Mouse (Mus musculus): Measurements from ENCODE around the gene Sgsm1. TPM values are rescaled to one million over a fixed set of nuclear protein-coding genes. Genes with fewer than 3 reads are reported as not detected.
A peak's percentile ranks its signal among the peaks of the same experiment; 100 is the strongest.

The Sgsm1 gene
- polyA plus RNA-seq, 1 experiment = not detected

DNA sequence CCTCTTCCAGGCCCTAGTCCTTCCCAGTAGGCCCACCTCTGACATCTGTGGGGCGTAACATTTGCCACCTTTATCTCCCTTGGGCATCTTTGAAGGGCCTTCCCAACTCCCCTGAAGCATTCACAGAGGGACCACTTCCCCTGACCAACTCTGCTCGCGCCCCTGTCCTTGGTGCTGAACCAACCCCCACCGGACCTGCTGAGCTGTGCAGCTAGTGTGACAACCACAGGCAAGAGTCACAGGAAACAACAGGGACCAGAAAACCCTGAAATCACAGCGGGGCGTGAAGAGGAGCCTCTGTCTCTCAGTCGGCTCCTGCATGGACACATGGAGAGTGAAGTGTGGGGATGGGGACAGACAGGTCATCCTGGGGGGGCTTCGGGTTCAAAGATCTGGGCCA lies 18.4 kb downstream of the Sgsm1 start:
- Histone ChIP-seq H3K4me1 (ENCODE audit: control insufficient read depth, insufficient read depth, low read length) (peaks cover 53% of the 10 kb centered on the region), H3K27ac (ENCODE audit: insufficient read depth, low read depth, low read length) (no peak overlapping the region), H3K4me3 (ENCODE audit: insufficient read depth, low read depth, low read length) (no peak overlapping the region)
- WGBS = 43% methylated on average over 8 of the region's 8 CpGs
- TF ChIP-seq POLR2A (IDR thresholded peaks at IDR 0.05; ENCODE audit: insufficient read depth, low read depth, low read length) = no peak
- no peak for TF ChIP-seq CTCF (IDR thresholded peaks at IDR 0.05; ENCODE audit: insufficient read depth, low read depth, low read length)

DNA sequence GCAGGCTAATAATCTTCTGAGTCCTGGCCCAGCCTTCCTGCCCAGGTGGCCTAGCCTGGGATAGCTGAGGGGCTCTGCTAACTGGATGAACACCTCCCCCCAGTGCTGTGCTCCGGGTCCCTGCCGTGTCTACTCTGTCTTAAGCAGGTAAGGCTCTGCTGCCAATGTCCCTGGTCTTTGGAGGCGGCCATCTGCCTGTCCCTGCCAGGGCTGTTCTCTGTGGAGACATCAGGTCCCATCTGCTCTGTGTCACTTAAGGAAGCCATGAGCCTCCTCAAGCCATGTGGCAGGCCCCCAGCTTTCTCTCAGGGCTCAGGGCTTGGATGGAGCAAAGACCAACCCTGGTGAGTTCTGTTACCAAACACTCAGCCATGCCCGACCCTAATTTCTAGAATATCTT lies 19.5 kb downstream of the Sgsm1 start:
- H3K4me3 ChIP-seq (ENCODE audit: insufficient read depth, low read depth, low read length) = no peak overlapping the region
- WGBS = 85% methylated on average over 4 of the region's 4 CpGs
- no peak for TF ChIP-seq POLR2A (IDR thresholded peaks at IDR 0.05; ENCODE audit: insufficient read depth, low read depth, low read length)
- TF ChIP-seq CTCF (IDR thresholded peaks at IDR 0.05; ENCODE audit: insufficient read depth, low read depth, low read length) = no peak
- peaks cover 59% of the 10 kb centered on the region for H3K4me1 ChIP-seq (ENCODE audit: control insufficient read depth, insufficient read depth, low read length)
- no peak overlapping the region for H3K27ac ChIP-seq (ENCODE audit: insufficient read depth, low read depth, low read length)

DNA sequence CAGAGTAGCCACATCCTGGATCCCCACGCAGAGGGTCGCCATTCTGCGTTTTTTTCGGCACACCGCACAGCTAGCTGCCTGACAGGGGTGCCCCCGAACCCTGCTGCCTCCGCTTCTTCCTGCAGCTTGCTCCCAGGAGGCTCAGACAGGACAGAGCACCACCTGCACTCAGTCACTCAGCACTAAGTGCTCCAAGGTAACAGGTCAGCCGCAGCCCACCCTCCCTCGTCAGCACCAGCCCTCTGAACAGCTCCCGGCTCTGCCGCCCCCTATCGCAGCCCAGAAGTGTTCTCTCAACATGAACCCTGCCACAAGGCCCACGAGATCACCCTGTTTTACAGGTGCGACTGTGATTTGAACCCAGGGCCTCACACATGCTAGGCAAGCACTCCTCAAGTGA lies 20.4 kb downstream of the Sgsm1 start:
- Histone ChIP-seq H3K4me1 (ENCODE audit: control insufficient read depth, insufficient read depth, low read length) (peaks cover 58% of the 10 kb centered on the region), H3K4me3 (ENCODE audit: insufficient read depth, low read depth, low read length) (no peak overlapping the region), H3K27ac (ENCODE audit: insufficient read depth, low read depth, low read length) (no peak overlapping the region; the same call in 1 of the 2 replicates)
- WGBS = 57% methylated on average over 14 of the region's 14 CpGs
- TF ChIP-seq CTCF (IDR thresholded peaks at IDR 0.05; ENCODE audit: insufficient read depth, low read depth, low read length) (no peak), POLR2A (IDR thresholded peaks at IDR 0.05; ENCODE audit: insufficient read depth, low read depth, low read length) (no peak)

DNA sequence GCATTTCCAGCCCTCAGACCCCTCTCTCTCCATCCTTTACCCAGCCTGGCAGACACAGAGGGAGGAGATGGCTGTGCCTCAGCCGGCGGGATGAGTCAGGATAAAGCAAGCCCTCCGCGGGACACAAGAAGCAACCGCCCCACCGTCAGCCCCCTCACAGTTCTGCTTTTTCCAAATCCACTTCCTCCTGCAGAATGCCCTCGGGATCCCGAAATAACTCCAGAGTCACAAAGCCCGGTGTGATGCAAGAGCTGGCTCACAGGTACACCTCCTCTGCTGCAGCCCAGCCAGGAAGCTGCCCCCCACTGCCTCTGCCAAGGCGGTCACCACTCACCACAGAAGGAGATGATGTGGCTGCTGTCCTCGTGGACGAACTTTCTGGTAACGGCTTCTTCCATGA lies 22.1 kb downstream of the Sgsm1 start:
- H3K4me3 ChIP-seq (ENCODE audit: insufficient read depth, low read depth, low read length) = no peak overlapping the region
- 33% methylated on average over 13 of the region's 13 CpGs for WGBS
- TF ChIP-seq POLR2A (IDR thresholded peaks at IDR 0.05; ENCODE audit: insufficient read depth, low read depth, low read length) (no peak), CTCF (IDR thresholded peaks at IDR 0.05; ENCODE audit: insufficient read depth, low read depth, low read length) (no peak)
- H3K4me1 ChIP-seq (ENCODE audit: control insufficient read depth, insufficient read depth, low read length) = peaks cover 53% of the 10 kb centered on the region
- peak overlapping the region; percentile 47 for H3K27ac ChIP-seq (ENCODE audit: insufficient read depth, low read depth, low read length)

DNA sequence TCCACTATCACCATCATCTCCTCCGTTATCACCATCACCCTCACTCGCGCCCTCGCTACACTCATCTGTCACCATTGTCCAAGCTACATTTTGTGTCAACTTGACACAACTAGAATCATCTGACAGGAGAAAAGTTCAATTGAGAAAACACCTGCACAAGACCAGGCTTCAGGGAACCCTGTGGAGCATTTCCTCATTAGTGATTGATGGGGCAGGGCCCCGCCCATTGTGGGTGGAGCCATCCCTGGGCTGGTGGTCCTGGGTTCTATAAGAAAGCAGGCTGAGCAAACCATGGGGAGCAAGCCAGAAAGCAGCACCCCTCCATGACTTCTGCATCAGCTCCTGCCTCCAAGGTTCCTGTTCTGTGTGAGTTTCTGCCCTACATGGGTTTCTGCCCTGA lies 22.8 kb downstream of the Sgsm1 start:
- peaks cover 52% of the 10 kb centered on the region for H3K4me1 ChIP-seq (ENCODE audit: control insufficient read depth, insufficient read depth, low read length)
- no peak overlapping the region for H3K4me3 ChIP-seq (ENCODE audit: insufficient read depth, low read depth, low read length)
- TF ChIP-seq CTCF (IDR thresholded peaks at IDR 0.05; ENCODE audit: insufficient read depth, low read depth, low read length) = no peak
- TF ChIP-seq POLR2A (IDR thresholded peaks at IDR 0.05; ENCODE audit: insufficient read depth, low read depth, low read length) = no peak
- 68% methylated on average over 5 of the region's 5 CpGs for WGBS
- H3K27ac ChIP-seq (ENCODE audit: insufficient read depth, low read depth, low read length) = peak overlapping the region; percentile 47

DNA sequence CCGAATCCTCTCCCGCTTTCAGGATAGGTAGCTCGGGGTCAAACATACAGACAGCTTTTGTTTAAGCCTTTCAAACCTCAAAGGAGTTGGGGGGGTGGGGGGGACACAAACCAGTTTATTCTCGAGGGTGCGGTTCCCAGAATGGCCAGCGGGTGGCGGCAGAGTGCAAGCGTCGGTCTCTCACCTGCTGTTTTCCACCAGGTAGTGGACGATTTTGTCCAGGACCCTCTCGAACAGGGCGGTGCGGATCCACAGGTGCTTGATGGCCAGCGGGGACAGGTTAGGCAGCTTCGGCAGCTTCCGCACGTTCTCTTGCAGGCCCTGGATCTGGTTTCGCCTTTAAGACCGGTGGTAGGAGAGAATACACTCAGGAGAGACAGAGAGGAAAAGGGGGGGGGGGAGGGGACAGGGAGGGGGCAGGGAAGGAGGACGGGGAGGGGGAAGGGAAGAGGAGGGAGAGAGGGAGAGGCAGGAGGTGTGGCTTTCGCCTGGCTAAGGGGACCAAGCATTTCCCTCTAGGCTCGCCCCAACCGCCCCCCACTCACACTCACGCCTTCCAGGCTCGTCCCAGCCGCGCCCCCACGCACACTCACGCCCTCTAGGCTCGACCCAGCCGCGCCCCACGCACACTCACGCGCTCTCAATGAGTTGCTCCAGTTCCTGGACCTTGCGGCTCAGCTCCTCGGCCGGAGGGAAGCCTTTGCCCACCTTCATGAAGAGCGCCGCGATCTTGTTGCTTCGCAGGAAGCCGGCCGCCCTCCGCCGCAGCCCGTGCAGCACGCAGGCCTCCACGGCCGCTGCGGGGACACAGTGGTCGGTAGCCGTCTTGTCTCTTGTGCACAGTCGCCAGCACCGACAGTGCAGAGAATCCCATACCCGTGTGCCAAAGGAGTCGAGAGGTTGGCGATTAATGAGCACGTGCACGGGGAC lies 23.7 kb downstream of the Sgsm1 start:
- WGBS = 14% methylated on average over 55 of the region's 60 CpGs
- peaks cover 50% of the 10 kb centered on the region for H3K4me1 ChIP-seq (ENCODE audit: control insufficient read depth, insufficient read depth, low read length)
- TF ChIP-seq POLR2A (IDR thresholded peaks at IDR 0.05; ENCODE audit: insufficient read depth, low read depth, low read length) (no peak), CTCF (IDR thresholded peaks at IDR 0.05; ENCODE audit: insufficient read depth, low read depth, low read length) (peak; percentile 83)

DNA sequence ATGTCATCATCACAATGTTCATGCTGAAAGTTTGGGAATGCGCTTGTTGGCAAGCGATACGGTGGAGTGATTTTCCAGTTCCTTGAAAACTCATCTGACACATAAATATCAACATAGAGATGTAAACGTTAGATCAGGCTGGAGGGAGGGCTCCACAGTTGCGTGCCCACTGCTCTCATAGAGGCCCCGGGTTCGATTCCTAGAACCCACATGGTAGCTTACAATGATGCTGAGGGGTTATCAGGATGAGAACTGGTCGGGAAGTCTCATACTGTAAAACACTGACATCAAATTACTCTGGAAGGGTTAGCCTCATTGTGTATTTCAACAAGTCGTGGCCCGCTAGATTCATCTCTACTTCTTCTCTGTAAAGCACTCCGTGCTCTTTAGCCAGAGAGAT lies 24.5 kb downstream of the Sgsm1 start:
- H3K4me1 ChIP-seq (ENCODE audit: control insufficient read depth, insufficient read depth, low read length) = peaks cover 55% of the 10 kb centered on the region
- WGBS = 79% methylated on average over 11 of the region's 11 CpGs
- TF ChIP-seq CTCF (IDR thresholded peaks at IDR 0.05; ENCODE audit: insufficient read depth, low read depth, low read length) (no peak), POLR2A (IDR thresholded peaks at IDR 0.05; ENCODE audit: insufficient read depth, low read depth, low read length) (no peak)
- no peak overlapping the region for H3K4me3 ChIP-seq (ENCODE audit: insufficient read depth, low read depth, low read length)
- H3K27ac ChIP-seq (ENCODE audit: insufficient read depth, low read depth, low read length) = no peak overlapping the region

More for the DNA sequence above, 23.7 kb downstream of the Sgsm1 start:
- no peak overlapping the region for H3K4me3 ChIP-seq (ENCODE audit: insufficient read depth, low read depth, low read length)
- peak overlapping the region; percentile 8; the same call in 1 of the 2 replicates for H3K27ac ChIP-seq (ENCODE audit: insufficient read depth, low read depth, low read length)

DNA sequence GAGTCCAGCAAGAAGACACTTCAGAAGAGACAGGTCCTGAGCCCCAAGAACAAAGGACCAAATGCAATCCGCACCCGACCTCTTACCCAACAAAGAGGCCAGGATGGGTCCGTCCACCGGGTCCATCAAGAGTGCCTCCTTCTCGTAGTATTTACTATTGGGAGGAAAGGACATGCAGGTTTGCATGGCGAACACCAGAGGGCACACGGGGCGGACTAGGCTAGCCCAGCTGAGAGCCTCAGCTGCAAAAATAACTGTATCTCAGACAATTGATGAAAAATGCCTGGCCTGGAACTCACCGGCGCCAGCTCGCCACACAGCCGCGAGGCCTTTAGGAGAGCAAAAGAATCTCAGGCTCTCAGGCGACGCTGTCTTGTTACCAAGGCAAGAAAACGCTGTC lies 25.0 kb downstream of the Sgsm1 start:
- H3K4me3 ChIP-seq (ENCODE audit: insufficient read depth, low read depth, low read length) = no peak overlapping the region
- whole genome bisulfite sequencing = 57% methylated on average over 16 of the region's 16 CpGs
- TF ChIP-seq POLR2A (IDR thresholded peaks at IDR 0.05; ENCODE audit: insufficient read depth, low read depth, low read length) = no peak
- no peak for TF ChIP-seq CTCF (IDR thresholded peaks at IDR 0.05; ENCODE audit: insufficient read depth, low read depth, low read length)
- peaks cover 58% of the 10 kb centered on the region for H3K4me1 ChIP-seq (ENCODE audit: control insufficient read depth, insufficient read depth, low read length)
- no peak overlapping the region for H3K27ac ChIP-seq (ENCODE audit: insufficient read depth, low read depth, low read length)

DNA sequence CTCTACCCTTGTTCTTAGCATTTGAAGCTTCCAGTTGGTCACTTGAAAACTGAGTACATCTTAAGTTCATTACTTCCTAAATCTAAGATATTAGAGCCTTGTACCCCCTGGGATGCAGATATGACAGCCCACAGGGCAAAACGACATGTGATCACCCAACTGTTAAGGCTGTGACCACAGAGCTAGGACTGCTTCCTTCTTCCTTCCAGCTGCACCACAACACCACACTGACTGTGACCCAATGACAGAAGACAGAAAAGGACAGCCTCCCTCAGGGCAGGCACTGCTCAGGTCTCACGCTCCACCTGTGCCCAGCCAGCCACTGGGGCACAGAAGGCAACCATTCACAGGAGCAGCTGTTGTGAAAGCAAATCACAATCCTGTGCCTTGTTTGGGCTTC lies 26.9 kb downstream of the Sgsm1 start:
- no peak overlapping the region for H3K27ac ChIP-seq (ENCODE audit: insufficient read depth, low read depth, low read length)
- H3K4me3 ChIP-seq (ENCODE audit: insufficient read depth, low read depth, low read length) = no peak overlapping the region
- 89% methylated on average over 2 of the region's 2 CpGs for WGBS
- TF ChIP-seq POLR2A (IDR thresholded peaks at IDR 0.05; ENCODE audit: insufficient read depth, low read depth, low read length) (no peak), CTCF (IDR thresholded peaks at IDR 0.05; ENCODE audit: insufficient read depth, low read depth, low read length) (no peak)
- peaks cover 47% of the 10 kb centered on the region for H3K4me1 ChIP-seq (ENCODE audit: control insufficient read depth, insufficient read depth, low read length)
